Mouse (Mus musculus) E14TG2a.4 (cell line): ENCODE data around the gene Bcl9l.

Experiments used
- CTCF ChIP-seq: conservative IDR thresholded peaks from 2 replicates; pipeline ENCODE4 v1.5.1; 2014; ENCODE audit warnings: low read length
- NANOG ChIP-seq: IDR thresholded peaks from 2 replicates; pipeline ENCODE4 v1.6.1; 2014; ENCODE audit warnings: borderline replicate concordance, low read length, mixed read lengths
- POU5F1 ChIP-seq: IDR thresholded peaks from 2 replicates; pipeline ENCODE4 v1.6.1; 2014; ENCODE audit warnings: low read length, borderline replicate concordance

DNA sequence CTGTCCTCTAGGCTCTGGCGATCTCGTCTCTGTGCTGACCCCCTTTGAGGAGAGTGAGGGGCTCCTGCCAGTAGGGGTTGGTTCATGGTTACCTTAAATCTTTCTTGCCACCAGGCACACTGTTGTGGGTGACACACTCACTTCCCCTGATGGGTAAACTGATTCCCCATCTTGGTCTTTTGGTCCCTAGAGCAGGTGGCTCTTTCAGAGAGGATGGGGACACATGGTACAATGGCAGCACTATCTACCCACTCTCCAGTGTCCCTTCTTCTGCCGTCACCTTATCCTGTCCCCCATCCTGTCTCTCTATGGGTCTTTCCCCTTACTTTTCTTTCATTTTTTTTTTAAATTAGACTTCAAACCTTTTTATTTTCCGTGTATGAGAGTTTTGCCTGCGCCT lies 33.3 kb downstream of the Bcl9l start:
- no peak for TF ChIP-seq CTCF
- TF ChIP-seq NANOG, result no peak
- no peak for TF ChIP-seq POU5F1
